Mouse (Mus musculus) liver, postnatal 0 days (tissue): ENCODE data around the gene Lats2. TPM values are rescaled to one million over a fixed set of nuclear protein-coding genes. Genes with fewer than 3 reads are reported as not detected.
A peak's percentile ranks its signal among the peaks of the same experiment; 100 is the strongest.

Experiments used
- ATAC-seq: fragments of 200-750 bp; cut with Nextera tagmentation; 2 replicates; pipeline ENCODE4 v1.8.0; 2017; ENCODE audit warnings: mild to moderate bottlenecking, moderate library complexity
- DNase-seq: peaks from one replicate; pipeline ENCODE4 v3.0.0-alpha.2; 2016
- H3K27ac ChIP-seq: fragments of 300-500 bp; sonication (generic); 2 replicates; pipeline ENCODE4 v1.5.1; 2014; ENCODE audit warnings: antibody characterized with exemption, moderate library complexity, mild to moderate bottlenecking, low read depth
- H3K27me3 ChIP-seq: fragments of 300-500 bp; sonication (generic); 2 replicates; pipeline ENCODE4 v1.6.1; 2014; ENCODE audit warnings: low read length, control low read depth, mixed read lengths; ENCODE audit not compliant: insufficient read depth
- H3K36me3 ChIP-seq: fragments of 300-500 bp; sonication (generic); replicated peaks from 2 replicates; pipeline ENCODE4 v1.6.1; 2014; ENCODE audit warnings: mild to moderate bottlenecking, control low read depth, low read length, moderate library complexity, mixed read lengths; ENCODE audit not compliant: insufficient read depth
- H3K4me1 ChIP-seq: fragments of 300-500 bp; sonication (generic); 2 replicates; pipeline ENCODE4 v1.6.1; 2014; ENCODE audit warnings: antibody characterized with exemption, mild to moderate bottlenecking, control low read depth; ENCODE audit not compliant: insufficient read depth
- H3K4me2 ChIP-seq: fragments of 300-500 bp; sonication (generic); 2 replicates; pipeline ENCODE4 v1.6.1; 2014; ENCODE audit warnings: low read depth, mild to moderate bottlenecking, low read length, moderate library complexity, mixed read lengths
- H3K4me3 ChIP-seq: fragments of 300-500 bp; sonication (generic); 2 replicates; pipeline ENCODE4 v1.5.1; 2014; ENCODE audit warnings: low read depth, low read length
- H3K9ac ChIP-seq: fragments of 300-500 bp; sonication (generic); replicated peaks from 2 replicates; pipeline ENCODE4 v1.6.1; 2014; ENCODE audit warnings: mild to moderate bottlenecking, moderate library complexity
- H3K9me3 ChIP-seq: fragments of 300-500 bp; sonication (generic); 2 replicates; pipeline ENCODE4 v1.6.1; 2016; ENCODE audit warnings: mild to moderate bottlenecking, control low read depth, low read length, mixed read lengths
- CTCF ChIP-seq: sonication (generic); IDR thresholded peaks from 2 replicates; pipeline ENCODE4 v1.5.1; 2016; ENCODE audit warnings: antibody characterized with exemption, low read depth
- EP300 ChIP-seq: IDR thresholded peaks from 2 replicates; pipeline ENCODE4 v1.6.1; 2016; ENCODE audit warnings: antibody characterized with exemption, low read depth, mild to moderate bottlenecking
- WGBS: fragments of 180-500 bp; shearing (Covaris S2); extraction: QIAGEN DNeasy Blood & Tissue Kit; methylation state at CpG from one replicate; pipeline ENCODE4 v1.1.7; 2014; ENCODE audit not compliant: insufficient replicate concordance; 5-methylcytosine and 5-hydroxymethylcytosine counted together
- microRNA-seq: library from miRNA; unstranded; fragments of <30 nt; microRNA quantifications from one replicate; pipeline ENCODE4, GENCODE M21; 2016
- polyA plus RNA-seq: library from polyadenylated mRNA; unstranded; fragments of >200 nt; fragmentation: Nextera tagmentation; extraction: Ambion mirVana; gene quantifications from 2 replicates; pipeline ENCODE4 v1.2.1, GENCODE M21; 2015

Lats2 gene
- polyA plus RNA-seq, 1 experiment from 2014 or later = 4.9 TPM

DNA sequence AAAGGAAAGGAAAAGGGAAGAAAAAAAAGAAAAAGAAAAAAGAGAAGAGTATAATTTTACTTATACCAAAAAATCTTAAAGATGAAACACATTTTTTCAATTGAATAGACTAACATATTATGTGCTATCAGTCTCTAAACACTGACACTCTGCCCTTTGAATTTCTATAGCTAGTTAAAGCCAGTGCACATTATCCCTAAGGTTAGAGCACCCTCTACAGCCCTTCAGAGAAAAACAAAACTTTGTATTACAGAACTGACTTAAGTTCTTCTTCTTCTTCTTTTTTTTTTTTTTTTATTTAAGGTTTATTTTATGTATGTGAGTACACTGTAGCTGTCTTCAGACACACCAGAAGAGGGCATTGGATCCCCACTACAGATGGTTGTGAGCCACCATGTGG is 108.7 kb downstream of the Lats2 start:
- H3K4me2 ChIP-seq = no peak overlapping the region
- DNase-seq (no peak), ATAC-seq (no peak)
- peaks cover 8% of the 10 kb centered on the region; the same call in 1 of the 2 replicates for H3K36me3 ChIP-seq
- no peaks in the 10 kb centered on the region for H3K27me3 ChIP-seq
- H3K9me3 ChIP-seq = no peaks in the 10 kb centered on the region
- H3K9ac ChIP-seq = no peak overlapping the region
- H3K27ac ChIP-seq = no peak overlapping the region
- H3K4me3 ChIP-seq = no peak overlapping the region
- TF ChIP-seq EP300 = no peak
- peak; percentile 29 for TF ChIP-seq CTCF
- no peaks in the 10 kb centered on the region for H3K4me1 ChIP-seq

DNA sequence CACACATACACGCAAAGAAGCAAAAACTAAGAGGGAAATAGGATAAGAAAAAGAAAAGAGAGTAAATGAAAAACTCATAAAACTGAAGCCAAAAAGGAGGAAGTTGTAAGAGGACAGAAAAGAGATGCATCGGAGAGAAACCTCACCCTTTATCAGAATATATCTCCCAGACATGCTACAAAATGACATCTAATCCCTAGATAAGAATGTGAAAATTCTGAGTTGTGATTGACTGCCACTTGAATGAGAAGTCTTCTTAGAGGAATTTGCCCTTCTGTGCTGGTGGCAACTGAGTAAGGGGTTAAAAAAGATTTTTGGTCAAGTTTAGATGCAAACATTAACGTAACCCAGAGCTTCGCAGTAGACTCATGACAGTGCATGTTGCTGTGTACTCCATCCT is 112.0 kb downstream of the Lats2 start:
- H3K4me2 ChIP-seq = no peak overlapping the region
- H3K36me3 ChIP-seq = peaks cover 18% of the 10 kb centered on the region
- ATAC-seq (no peak), DNase-seq (no peak)
- no peaks in the 10 kb centered on the region for H3K4me1 ChIP-seq
- WGBS = 75% methylated on average over 4 of the region's 4 CpGs
- no peak overlapping the region for H3K4me3 ChIP-seq
- no peaks in the 10 kb centered on the region for H3K27me3 ChIP-seq
- no peak overlapping the region for H3K9ac ChIP-seq
- H3K27ac ChIP-seq = no peak overlapping the region
- TF ChIP-seq EP300 = no peak
- no peak for TF ChIP-seq CTCF
- no peaks in the 10 kb centered on the region for H3K9me3 ChIP-seq

Small RNA genes within 50 kb of the gene (microRNA-seq; reads per million reads assigned to microRNA genes)
- not detected for gene Mir3077

Other genes starting within 250 kb of the Lats2 start
- 0.19 and 0.33 TPM in 2 replicates for gene Il17d, start 233.6 kb downstream of the Lats2 start, polyA plus RNA-seq
- 17.6 and 17.7 TPM in 2 replicates for gene Eef1akmt1, start 186.8 kb downstream of the Lats2 start, polyA plus RNA-seq
- 4.9 and 5.0 TPM in 2 replicates for gene Xpo4, start 93.0 kb downstream of the Lats2 start, polyA plus RNA-seq
- not detected in 2 replicates for gene Gm49361, start 12.3 kb downstream of the Lats2 start, polyA plus RNA-seq
- gene Sap18, start 39.8 kb upstream of the Lats2 start, polyA plus RNA-seq = 11.1 and 12.2 TPM in 2 replicates
- 5.5 and 7.0 TPM in 2 replicates for gene Ska3, start 67.8 kb upstream of the Lats2 start, polyA plus RNA-seq
- 160 and 163 TPM in 2 replicates for gene Mrpl57, start 67.8 kb upstream of the Lats2 start, polyA plus RNA-seq
- gene Zdhhc20, start 131.9 kb upstream of the Lats2 start, polyA plus RNA-seq = 10.0 and 12.9 TPM in 2 replicates
- 37.2 and 37.6 TPM in 2 replicates for gene Micu2, start 240.9 kb upstream of the Lats2 start, polyA plus RNA-seq